Mouse (Mus musculus) kidney, adult 11 months (tissue): Measurements from ENCODE around the gene Akap2.

Experiments
- DNase-seq: peaks from one replicate; pipeline ENCODE4 v3.0.0; 2022

Akap2 gene

GRCm38 (mm10) chr4:57703574-57704470, 13.6 kb upstream of the Akap2 start:
- no peak for DNase-seq

GRCm38 (mm10) chr4:57704575-57704974, 12.9 kb upstream of the Akap2 start:
- no peak for DNase-seq

GRCm38 (mm10) chr4:57715849-57716248, 1.6 kb upstream of the Akap2 start:
- DNase-seq = no peak

- DNase-seq = no peak
Observed at GRCm38 (mm10) chr4:57716735-57717134, 722 bp upstream of the Akap2 start.

- DNase-seq = no peak
Observed at GRCm38 (mm10) chr4:57719370-57719769, 1.9 kb downstream of the Akap2 start.

- no peak for DNase-seq
Observed at GRCm38 (mm10) chr4:57720869-57721361, 3.5 kb downstream of the Akap2 start.

- DNase-seq = no peak
Observed at GRCm38 (mm10) chr4:57722296-57722695, 4.8 kb downstream of the Akap2 start.

GRCm38 (mm10) chr4:57723659-57724058, 6.2 kb downstream of the Akap2 start:
- no peak for DNase-seq

- DNase-seq = no peak
Observed at GRCm38 (mm10) chr4:57725569-57725968, 8.1 kb downstream of the Akap2 start.

GRCm38 (mm10) chr4:57728611-57729183, 11.2 kb downstream of the Akap2 start:
- peak; percentile 39 for DNase-seq

- no peak for DNase-seq
Observed at GRCm38 (mm10) chr4:57730047-57730446, 12.6 kb downstream of the Akap2 start.

GRCm38 (mm10) chr4:57730801-57731598, 13.5 kb downstream of the Akap2 start:
- DNase-seq = no peak

GRCm38 (mm10) chr4:57732351-57732750, 14.9 kb downstream of the Akap2 start:
- peak; percentile 76 for DNase-seq

- DNase-seq = no peak
Observed at GRCm38 (mm10) chr4:57733445-57733844, 16.0 kb downstream of the Akap2 start.

- DNase-seq = peak; percentile 92
Observed at GRCm38 (mm10) chr4:57735426-57735825, 18.0 kb downstream of the Akap2 start.

- no peak for DNase-seq
Observed at GRCm38 (mm10) chr4:57738856-57739552, 21.5 kb downstream of the Akap2 start.

- no peak for DNase-seq
Observed at GRCm38 (mm10) chr4:57743325-57743929, 26.0 kb downstream of the Akap2 start.

GRCm38 (mm10) chr4:57750651-57751050, 33.2 kb downstream of the Akap2 start:
- no peak for DNase-seq

- no peak for DNase-seq
Observed at GRCm38 (mm10) chr4:57751054-57751453, 33.6 kb downstream of the Akap2 start.

- DNase-seq = no peak
Observed at GRCm38 (mm10) chr4:57751566-57751965, 34.1 kb downstream of the Akap2 start.

- no peak for DNase-seq
Observed at GRCm38 (mm10) chr4:57755085-57755484, 37.6 kb downstream of the Akap2 start.

GRCm38 (mm10) chr4:57757997-57758396, 40.5 kb downstream of the Akap2 start:
- DNase-seq = no peak
